Mouse (Mus musculus): ENCODE data around the gene Gm13276.
"Not testable (repeated sequence)": the region's sequence is repeated elsewhere in the genome, so short reads cannot be mapped to it uniquely, and the experiment has no call there.

- TF ChIP-seq POLR2A (IDR thresholded peaks at IDR 0.05; ENCODE audit: low read depth, low read length), result not testable (repeated sequence)
- TF ChIP-seq CTCF (IDR thresholded peaks at IDR 0.05; ENCODE audit: extremely low read depth, insufficient read length, insufficient replicate concordance, low read depth, low read length), result peak; percentile 34; the same call in 1 of the 2 replicates
Measured at GRCm38 (mm10) chr4:88763384-88764018, 22.0 kb upstream of the Gm13276 start.
